Mouse (Mus musculus): ENCODE data around the gene Hnrnpr.

DNA sequence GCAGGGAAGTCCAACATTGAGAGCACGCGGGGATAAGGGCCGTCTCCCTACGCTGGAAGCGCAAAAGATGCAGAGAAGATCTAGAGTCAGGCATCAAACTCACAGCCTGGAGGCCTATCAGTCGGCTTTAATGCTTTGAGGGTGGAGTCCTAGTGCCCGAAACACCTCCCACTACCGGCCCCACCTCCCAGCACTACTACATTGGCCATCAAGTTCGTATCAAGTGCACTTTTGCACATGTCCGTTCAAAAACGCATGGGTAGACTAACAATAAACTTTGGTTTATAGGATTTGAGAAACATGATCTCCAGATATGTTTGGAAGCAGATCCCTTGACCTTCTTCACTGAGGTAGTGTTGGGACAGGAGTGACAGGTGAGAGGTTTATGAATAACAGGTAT is 962 bp upstream of the Hnrnpr start:
- TF ChIP-seq CTCF (IDR thresholded peaks at IDR 0.05; ENCODE audit: control insufficient read depth, insufficient read depth, low read length) (no peak), POLR2A (IDR thresholded peaks at IDR 0.05; ENCODE audit: borderline replicate concordance, control insufficient read depth, low read depth, low read length) (no peak)

Measured in bone marrow, adult 2 months (tissue).